Mouse (Mus musculus): Measurements from ENCODE around the gene Ttc6. TPM values are rescaled to one million over a fixed set of nuclear protein-coding genes. Genes with fewer than 3 reads are reported as not detected.

Ttc6 gene
- not detected in 2 replicates for polyA plus RNA-seq (2012)

DNA sequence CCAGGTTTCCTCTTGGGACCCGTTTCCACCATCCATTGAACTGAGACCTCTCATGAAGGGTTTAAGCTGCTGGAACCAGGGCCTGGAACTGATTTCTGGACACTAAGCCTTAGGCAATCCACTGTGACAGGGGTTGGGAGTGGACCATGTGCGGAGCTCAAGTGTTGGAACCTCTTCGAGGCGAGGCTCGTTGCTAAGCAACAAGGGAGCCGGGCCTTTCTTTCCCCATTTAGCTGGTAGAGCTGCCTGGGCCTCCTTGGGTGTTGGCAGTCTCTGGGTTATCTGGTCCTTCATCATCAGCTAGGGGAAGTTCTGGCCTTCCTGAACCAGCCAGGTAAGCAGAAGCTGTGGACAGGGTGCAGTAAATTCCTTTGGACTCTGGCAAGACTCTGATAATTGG, at the start of gene Ttc6:
Gene Ttc6, plus strand, starts transcription at position 205 of the 400 bp plus-strand sequence.

DNA sequence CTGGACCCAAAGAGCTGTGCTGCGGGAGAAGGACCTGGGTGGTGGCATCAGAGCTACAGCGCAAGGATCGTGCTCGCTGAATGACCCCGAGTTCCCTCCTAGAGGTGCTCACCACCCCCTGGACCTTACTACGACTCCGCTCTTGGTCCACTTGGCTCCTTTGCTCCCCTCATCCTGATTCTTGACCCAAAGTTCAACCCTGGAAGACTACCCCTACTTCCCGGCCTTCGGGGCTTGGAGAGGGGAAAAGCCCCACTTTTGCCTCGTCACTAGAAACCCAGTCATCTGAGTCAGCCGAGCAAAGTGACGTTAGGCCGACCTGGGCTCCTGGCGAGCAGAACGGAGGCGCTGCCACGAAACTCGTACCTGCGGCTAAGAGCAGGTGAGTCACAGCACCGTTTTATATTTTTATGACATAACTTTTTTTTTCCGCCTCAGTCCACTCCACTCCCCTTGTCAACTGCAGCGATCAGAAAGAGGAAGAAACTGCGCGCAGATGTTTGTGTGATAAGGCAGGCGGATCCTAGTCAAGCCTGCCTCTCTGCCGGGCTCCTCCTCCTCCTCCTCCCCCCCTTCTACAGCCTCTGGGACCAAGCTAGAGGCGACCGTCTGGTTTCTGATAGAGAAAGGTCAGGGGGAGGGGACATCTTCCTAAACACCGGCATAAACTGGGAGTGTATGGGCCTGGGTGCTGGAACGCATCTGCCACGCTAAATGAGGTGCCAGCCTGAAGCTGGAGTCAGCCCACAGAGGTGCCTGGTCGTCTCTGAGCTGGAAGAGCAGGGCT, 17.3 kb upstream of the Ttc6 start, which contains the start of gene Foxa1:
Gene Foxa1, minus strand, starts transcription at position 502 of the 787 bp plus-strand sequence.

Other genes starting within 250 kb of the Ttc6 start
- gene Foxa1, start 17.2 kb upstream of the Ttc6 start, polyA plus RNA-seq (2012), result 0.04 and 0.32 TPM in 2 replicates

Data from megakaryocyte-erythroid progenitor cell, adult 5 weeks (primary cell).